Mouse (Mus musculus) heart, adult 2 months (tissue): ENCODE measurements around the gene Lrrc39. TPM values are rescaled to one million over a fixed set of nuclear protein-coding genes. Genes with fewer than 3 reads are reported as not detected.

ENCODE experiments used
- DNase-seq, 2 experiments: peaks; one replicate each; pipeline ENCODE4 v3.0.0; 2021
- H3K27ac ChIP-seq: fragments of 200-600 bp; 2 replicates; pipeline ENCODE4 v1.8.1; 2022
- H3K27me3 ChIP-seq: fragments of 200-500 bp; 2 replicates; pipeline ENCODE4 v1.6.1; 2012; ENCODE audit warnings: mild to moderate bottlenecking, low read length, inconsistent platforms, mixed read lengths; ENCODE audit not compliant: control insufficient read depth, insufficient read depth
- H3K36me3 ChIP-seq: fragments of 200-500 bp; 2 replicates; pipeline ENCODE4 v1.6.1; 2012; ENCODE audit warnings: low read length, inconsistent platforms; ENCODE audit not compliant: control insufficient read depth, insufficient read depth
- H3K4me1 ChIP-seq: fragments of 200-500 bp; 2 replicates; pipeline ENCODE4 v1.6.1; 2011; ENCODE audit warnings: low read length; ENCODE audit not compliant: control insufficient read depth, insufficient read depth
- H3K4me3 ChIP-seq: fragments of 200-600 bp; 2 replicates; pipeline ENCODE4 v1.8.1; 2022
- H3K79me2 ChIP-seq: fragments of 200-500 bp; replicated peaks from 2 replicates; pipeline ENCODE4 v1.6.1; 2012; ENCODE audit warnings: mild to moderate bottlenecking, inconsistent platforms, low read length, moderate library complexity, mixed read lengths; ENCODE audit not compliant: control insufficient read depth, insufficient read depth
- H3K9ac ChIP-seq: fragments of 200-500 bp; 2 replicates; pipeline ENCODE4 v1.6.1; 2012; ENCODE audit warnings: low read depth, mild to moderate bottlenecking, control low read depth, inconsistent platforms, low read length, mixed read lengths
- CTCF ChIP-seq: fragments of 200-600 bp; IDR thresholded peaks from 2 replicates; pipeline ENCODE4 v1.8.1; 2022; ENCODE audit warnings: antibody characterized with exemption, mild to moderate bottlenecking, moderate library complexity
- EP300 ChIP-seq: fragments of 200-500 bp; IDR thresholded peaks from 2 replicates; pipeline ENCODE4 v1.6.1; 2011; ENCODE audit warnings: low read depth, low read length, control low read depth; ENCODE audit not compliant: insufficient read depth
- POLR2A ChIP-seq: fragments of 200-500 bp; IDR thresholded peaks from 2 replicates; pipeline ENCODE4 v1.6.1; 2011; ENCODE audit warnings: mild to moderate bottlenecking, low read depth, low read length, control low read depth; ENCODE audit not compliant: insufficient read depth
- WGBS: fragments of 180-500 bp; shearing (Covaris S2); methylation state at CpG from one replicate; pipeline ENCODE4 v1.1.7; 2018; 5-methylcytosine and 5-hydroxymethylcytosine counted together
- intact Hi-C: fragments of 180-260 bp; cut with DNase I; formaldehyde crosslinking; loops from one replicate; pipeline ENCODE4 v1.15.1; 2025
- long read RNA-seq: library from polyadenylated mRNA; stranded (forward); transcript quantifications from one replicate; pipeline ENCODE4 v2.0.0, GENCODE M21; 2021
- polyA plus RNA-seq: library from polyadenylated mRNA; depleted of rRNA; stranded (reverse); fragments of >200 nt; gene quantifications from 2 replicates; pipeline ENCODE4 v1.2.3, GENCODE M21; 2012; rRNA removed
- total RNA-seq, 2 experiments: library from RNA; stranded (reverse); gene quantifications; 2 replicates each; pipeline ENCODE4 v1.2.3; 2021

Lrrc39 gene
- total RNA-seq (10 to 100 TPM; 64.4 to 69.5 TPM), polyA plus RNA-seq (39.3 and 94.6 TPM in 2 replicates)
- long read RNA-seq, transcript Lrrc39-201 (9 exons, 3,087 nt), result major isoform, 64 of 85 reads
- long read RNA-seq, transcript Lrrc39-202 (5 exons, 2,880 nt), result minor isoform, 5 of 85 reads
- long read RNA-seq, partial matches to known transcripts, result 3 of 85 reads
- long read RNA-seq, other reads (novel, unspliced or antisense), result 13 of 85 reads

DNA sequence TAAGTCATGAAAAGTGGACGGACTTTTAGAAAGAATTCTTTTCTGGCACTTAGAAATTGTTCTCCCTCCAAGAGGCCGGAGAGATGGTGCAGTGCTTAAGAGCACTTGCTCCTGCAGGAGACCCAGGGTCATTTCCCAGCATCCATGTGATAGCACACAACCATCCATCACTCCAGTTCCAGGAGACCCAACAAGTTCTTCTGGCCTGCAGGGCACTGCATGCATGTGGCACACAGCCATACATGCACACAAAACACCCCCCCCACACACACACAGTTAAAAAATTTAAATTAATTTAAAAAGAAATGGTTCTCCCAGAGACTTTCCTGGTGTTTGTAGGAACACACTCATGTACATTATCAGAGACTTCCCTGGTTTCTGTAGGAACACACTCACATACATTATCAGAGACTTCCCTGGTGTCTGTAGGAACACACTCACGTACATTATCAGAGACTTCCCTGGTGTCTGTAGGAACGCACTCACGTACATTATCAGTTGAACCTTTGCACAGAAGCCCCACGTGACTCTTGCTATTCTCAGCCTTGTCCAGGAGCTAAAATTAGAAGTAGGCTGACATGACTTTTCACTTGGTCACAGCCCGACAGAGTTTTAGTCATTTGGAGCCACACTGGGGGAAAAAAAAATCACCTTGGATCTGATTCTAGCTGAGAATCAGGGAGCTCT, at the start of gene Lrrc39:
Gene Lrrc39, plus strand, starts transcription at position 566 of the 687 bp plus-strand sequence.
- H3K4me1 ChIP-seq, result peaks cover 4% of the 10 kb centered on the region
- H3K4me3 ChIP-seq, result peak within 1 kb of the TSS; percentile 54
- H3K79me2 ChIP-seq, result no peaks in the 10 kb centered on the region
- no peaks in the 10 kb centered on the region for H3K36me3 ChIP-seq
- H3K9ac ChIP-seq, result peak within 1 kb of the TSS; percentile 77
- peak in 1 of 2 experiments; percentile 36 for DNase-seq
- peak; percentile 41; the same call in 1 of the 2 replicates for TF ChIP-seq POLR2A
- no peak for TF ChIP-seq CTCF
- WGBS, result 12% methylated on average over 7 of the region's 7 CpGs
- no peaks in the 10 kb centered on the region for H3K27me3 ChIP-seq
- intact Hi-C loops, result loop anchor here (5.0 kb wide), 1 partner anchor 50 kb away; the partner anchor contains the start of gene Dbt
- H3K27ac ChIP-seq, result peak within 1 kb of the TSS; percentile 96

DNA sequence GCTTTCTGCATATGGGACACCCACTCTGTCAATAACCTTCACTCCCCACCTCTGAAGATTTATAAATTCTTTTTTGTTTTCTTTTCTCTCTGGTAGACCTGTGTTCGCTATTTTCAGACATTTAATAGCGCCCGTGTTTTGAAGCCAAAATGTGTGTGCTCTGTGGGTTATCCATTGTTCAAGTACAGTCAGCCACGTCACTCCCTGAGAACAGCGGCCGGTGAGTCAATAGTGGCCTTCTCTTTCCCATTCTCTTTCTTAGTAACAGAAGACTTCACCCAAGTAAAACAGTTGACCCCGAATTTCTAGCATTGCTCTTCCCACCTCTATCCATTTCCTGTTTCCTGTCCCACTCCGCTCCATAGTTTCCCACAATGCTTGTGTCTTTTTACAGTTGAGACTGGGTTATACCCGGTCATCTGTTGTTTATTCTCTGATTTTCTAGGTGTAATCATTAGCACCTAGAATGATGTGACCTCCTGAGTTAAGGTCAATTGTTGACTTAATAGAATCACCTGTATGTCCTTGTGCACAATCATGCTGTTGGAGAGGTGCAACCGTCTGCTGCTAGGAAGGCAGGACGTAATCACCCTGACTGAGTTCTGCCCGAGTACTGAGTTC, 42.5 kb upstream of the Lrrc39 start:
- TF ChIP-seq CTCF (no peak), POLR2A (no peak), EP300 (no peak)
- Histone ChIP-seq H3K79me2 (no peaks in the 10 kb centered on the region), H3K4me1 (peaks cover 2% of the 10 kb centered on the region), H3K9ac (no peak overlapping the region), H3K27ac (no peak overlapping the region), H3K4me3 (no peak overlapping the region), H3K27me3 (no peaks in the 10 kb centered on the region), H3K36me3 (peaks cover 9% of the 10 kb centered on the region)
- intact Hi-C loops, result no loop called here
- WGBS, result 61% methylated on average over 12 of the region's 12 CpGs
- DNase-seq, result no peak

DNA sequence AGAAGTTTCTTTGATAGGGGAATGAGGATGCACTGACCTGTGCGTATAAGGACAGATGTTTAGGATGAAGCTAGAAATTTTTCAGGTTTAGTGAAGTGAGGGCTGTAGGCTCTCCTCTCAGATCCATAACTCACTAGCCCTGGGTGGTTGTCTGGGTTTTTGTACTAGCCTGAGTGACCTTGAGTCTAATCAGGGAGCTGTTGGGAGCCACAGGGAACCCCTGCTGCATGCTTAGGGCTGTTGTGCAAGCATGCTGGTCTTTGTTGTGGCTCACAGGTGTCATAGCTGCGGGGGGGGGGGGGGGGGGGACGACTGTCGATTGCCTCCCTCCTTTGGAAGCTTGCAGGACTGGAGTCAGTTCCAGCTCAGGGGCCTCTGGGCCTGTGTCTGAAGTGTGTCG, 33.0 kb upstream of the Lrrc39 start:
- TF ChIP-seq POLR2A (no peak), EP300 (no peak)
- H3K4me3 ChIP-seq, result no peak overlapping the region
- WGBS, result 57% methylated on average over 4 of the region's 5 CpGs
- H3K79me2 ChIP-seq, result no peaks in the 10 kb centered on the region
- peak in 1 of 2 experiments; percentile 8 for DNase-seq
- no peak overlapping the region for H3K9ac ChIP-seq
- intact Hi-C loops, result no loop called here
- H3K4me1 ChIP-seq, result no peaks in the 10 kb centered on the region
- no peaks in the 10 kb centered on the region for H3K27me3 ChIP-seq
- no peaks in the 10 kb centered on the region for H3K36me3 ChIP-seq
- no peak overlapping the region for H3K27ac ChIP-seq

DNA sequence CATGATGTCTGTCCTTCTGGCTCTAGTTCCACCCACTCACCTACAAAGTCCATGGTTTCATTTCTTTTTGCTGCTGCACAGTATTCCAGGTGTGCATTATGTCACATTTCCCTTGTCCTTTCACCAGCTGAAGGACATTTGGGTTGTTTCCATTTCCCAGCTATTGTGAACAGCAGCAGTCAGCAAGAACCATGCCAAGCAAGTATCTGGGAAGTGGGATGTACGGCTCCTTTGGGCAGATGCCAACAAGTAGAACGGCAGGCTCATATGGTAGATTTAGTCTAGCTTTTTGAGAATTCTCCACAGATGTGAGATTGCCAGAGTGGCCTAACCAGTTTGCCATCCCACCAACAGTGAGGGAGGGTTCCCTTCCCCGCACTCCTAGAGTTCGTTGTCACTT, 31.9 kb upstream of the Lrrc39 start:
- no peaks in the 10 kb centered on the region for H3K4me1 ChIP-seq
- no peak overlapping the region for H3K9ac ChIP-seq
- H3K79me2 ChIP-seq, result no peaks in the 10 kb centered on the region
- TF ChIP-seq EP300, result no peak
- no peak for TF ChIP-seq POLR2A
- no peak for TF ChIP-seq CTCF
- H3K27me3 ChIP-seq, result no peaks in the 10 kb centered on the region
- WGBS, result 50% methylated on average over 4 of the region's 4 CpGs
- H3K36me3 ChIP-seq, result no peaks in the 10 kb centered on the region
- H3K27ac ChIP-seq, result no peak overlapping the region
- DNase-seq, result peak in 1 of 2 experiments; percentile 14
- H3K4me3 ChIP-seq, result no peak overlapping the region
- intact Hi-C loops, result no loop called here

DNA sequence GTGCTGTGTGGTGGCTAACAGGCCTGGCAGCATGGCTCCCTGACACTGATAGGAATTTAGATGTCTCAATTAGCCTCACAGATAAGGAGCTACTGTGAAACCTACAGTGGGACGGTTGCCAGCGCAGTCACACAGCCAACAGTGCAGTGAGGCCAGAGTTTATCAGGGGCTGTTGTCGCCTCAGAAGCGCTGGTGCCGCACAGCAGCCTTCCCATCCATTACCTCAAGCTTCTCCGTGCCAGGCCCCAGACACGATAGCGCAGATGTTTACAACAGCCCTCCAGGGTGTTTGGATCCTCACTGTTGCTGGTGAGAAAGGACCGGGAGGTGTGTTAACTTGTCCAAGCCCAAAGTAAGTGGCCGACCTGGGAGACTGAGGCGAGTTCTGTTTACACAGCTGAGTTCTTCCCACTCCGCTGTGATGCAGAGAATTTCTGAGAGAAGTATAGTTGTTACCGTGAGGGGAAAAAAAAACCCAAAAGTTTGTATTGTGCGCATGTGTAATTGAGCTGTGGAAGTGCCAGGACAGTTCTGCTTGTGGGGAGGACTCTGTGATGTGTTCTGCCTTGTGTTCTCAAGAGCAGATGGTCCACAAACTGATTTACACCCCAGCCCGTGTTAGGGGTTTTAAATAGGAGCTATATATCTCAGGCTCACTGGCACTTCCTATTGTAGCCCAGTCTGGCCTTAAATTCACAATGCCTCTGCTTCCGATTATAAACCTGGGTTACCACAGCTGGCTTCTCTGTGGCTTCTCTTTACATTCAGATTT, 26.2 kb upstream of the Lrrc39 start:
- peak; percentile 47 to 76 for DNase-seq
- WGBS, result 36% methylated on average over 16 of the region's 16 CpGs
- no peaks in the 10 kb centered on the region for H3K27me3 ChIP-seq
- no peaks in the 10 kb centered on the region for H3K79me2 ChIP-seq
- no peak overlapping the region for H3K4me3 ChIP-seq
- H3K27ac ChIP-seq, result no peak overlapping the region
- H3K36me3 ChIP-seq, result no peaks in the 10 kb centered on the region; the same call in 1 of the 2 replicates
- H3K4me1 ChIP-seq, result peaks cover 1% of the 10 kb centered on the region; the same call in 1 of the 2 replicates
- 0 out of 2 replicates have a peak, but pooled peaks have one; percentile 26 for TF ChIP-seq EP300
- TF ChIP-seq CTCF, result no peak
- H3K9ac ChIP-seq, result no peak overlapping the region
- intact Hi-C loops, result no loop called here
